Mouse (Mus musculus): ENCODE measurements around the gene Ppp3cb.

DNA sequence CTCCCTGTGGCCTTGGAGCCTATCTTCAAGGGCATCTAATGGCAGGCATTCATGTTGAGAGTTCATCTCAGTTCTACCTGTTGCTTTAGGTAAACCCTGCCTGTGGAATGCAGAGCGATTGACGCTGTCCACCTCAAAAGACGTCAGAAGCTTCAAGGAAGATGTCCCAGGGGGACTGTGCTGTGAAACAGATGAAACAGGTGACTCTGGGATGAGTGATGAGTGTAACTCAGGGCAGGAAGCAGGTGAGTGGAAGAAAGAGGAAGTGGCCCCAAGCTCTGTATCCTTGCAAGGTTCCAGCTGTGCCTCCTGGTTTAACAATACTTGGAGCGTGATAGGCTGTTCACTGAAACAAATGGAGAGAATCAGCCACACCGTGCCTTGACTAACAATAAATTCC, 15.5 kb upstream of the Ppp3cb start:
- no peak for TF ChIP-seq CTCF (conservative IDR thresholded peaks at IDR 0.05; ENCODE audit: low read length)
- TF ChIP-seq POU5F1 (IDR thresholded peaks at IDR 0.05; ENCODE audit: borderline replicate concordance, low read length): no peak
- TF ChIP-seq NANOG (IDR thresholded peaks at IDR 0.05; ENCODE audit: borderline replicate concordance, low read length): no peak
